Mouse (Mus musculus): ENCODE measurements around the gene Crim1.

GRCm38 (mm10) chr17:78254256-78254655 lies 54.2 kb downstream of the Crim1 start:
- no peak for TF ChIP-seq CTCF (IDR thresholded peaks at IDR 0.05; ENCODE audit: extremely low read depth, insufficient read length, insufficient replicate concordance, low read depth, low read length)
- no peak for TF ChIP-seq POLR2A (IDR thresholded peaks at IDR 0.05; ENCODE audit: low read depth, low read length)

Data from small intestine, adult 2 months (tissue).